Mouse (Mus musculus) midbrain, postnatal 0 days (tissue): ENCODE measurements around the gene Reck. TPM values are rescaled to one million over a fixed set of nuclear protein-coding genes. Genes with fewer than 3 reads are reported as not detected.

Source experiments
- ATAC-seq: fragments of 200-750 bp; cut with Nextera tagmentation; 2 replicates; pipeline ENCODE4 v1.8.0; 2017; ENCODE audit warnings: moderate number of reproducible peaks, mild to moderate bottlenecking, moderate TSS enrichment, moderate library complexity; ENCODE audit not compliant: low FRiP score
- DNase-seq: peaks from one replicate; pipeline ENCODE4 v3.0.0-alpha.2; 2015; ENCODE audit warnings: low spot score
- H3K27ac ChIP-seq: fragments of 300-500 bp; sonication (generic); 2 replicates; pipeline ENCODE4 v1.5.1; 2014; ENCODE audit warnings: low read depth, mild to moderate bottlenecking, low read length, mixed read lengths
- H3K27me3 ChIP-seq: fragments of 300-500 bp; sonication (generic); 2 replicates; pipeline ENCODE4 v1.6.1; 2014; ENCODE audit warnings: low read length, control low read depth, mixed read lengths; ENCODE audit not compliant: insufficient read depth
- H3K36me3 ChIP-seq: fragments of 300-500 bp; sonication (generic); 2 replicates; pipeline ENCODE4 v1.6.1; 2014; ENCODE audit warnings: low read length, control low read depth, mixed read lengths; ENCODE audit not compliant: insufficient read depth
- H3K4me1 ChIP-seq: fragments of 300-500 bp; sonication (generic); 2 replicates; pipeline ENCODE4 v1.6.1; 2014; ENCODE audit warnings: mild to moderate bottlenecking, control low read depth, antibody characterized with exemption, low read length, mixed read lengths; ENCODE audit not compliant: insufficient read depth
- H3K4me2 ChIP-seq: fragments of 300-500 bp; sonication (generic); 2 replicates; pipeline ENCODE4 v1.6.1; 2014; ENCODE audit warnings: low read depth, mild to moderate bottlenecking, low read length, mixed read lengths; ENCODE audit not compliant: poor library complexity, severe bottlenecking
- H3K4me3 ChIP-seq: fragments of 300-500 bp; sonication (generic); 2 replicates; pipeline ENCODE4 v1.5.1; 2014; ENCODE audit warnings: low read depth, mild to moderate bottlenecking, low read length, moderate library complexity
- H3K9ac ChIP-seq: fragments of 300-500 bp; sonication (generic); replicated peaks from 2 replicates; pipeline ENCODE4 v1.6.1; 2014; ENCODE audit warnings: mild to moderate bottlenecking, low read length, moderate library complexity, mixed read lengths; ENCODE audit not compliant: poor library complexity, severe bottlenecking
- H3K9me3 ChIP-seq: fragments of 300-500 bp; sonication (generic); 2 replicates; pipeline ENCODE4 v1.6.1; 2016; ENCODE audit warnings: low read length, control low read depth
- CTCF ChIP-seq: IDR thresholded peaks from 2 replicates; pipeline ENCODE4 v1.5.1; 2016; ENCODE audit warnings: antibody characterized with exemption, mild to moderate bottlenecking
- WGBS: fragments of 180-500 bp; shearing (Covaris S2); extraction: QIAGEN DNeasy Blood & Tissue Kit; methylation state at CpG from one replicate; pipeline ENCODE4 v1.1.7; 2014; 5-methylcytosine and 5-hydroxymethylcytosine counted together
- polyA plus RNA-seq: library from polyadenylated mRNA; unstranded; fragments of >200 nt; fragmentation: Nextera tagmentation; extraction: Ambion mirVana; gene quantifications from 2 replicates; pipeline ENCODE4 v1.2.1, GENCODE M21; 2015
- total RNA-seq: library from RNA; depleted of rRNA; stranded (reverse); fragments of >200 nt; gene quantifications from 2 replicates; pipeline ENCODE4 v1.2.3, GENCODE M21; 2014

The Reck gene
- total and polyA plus RNA-seq, 2 experiments from 2014 or later: 3.9 to 6.0 TPM

DNA sequence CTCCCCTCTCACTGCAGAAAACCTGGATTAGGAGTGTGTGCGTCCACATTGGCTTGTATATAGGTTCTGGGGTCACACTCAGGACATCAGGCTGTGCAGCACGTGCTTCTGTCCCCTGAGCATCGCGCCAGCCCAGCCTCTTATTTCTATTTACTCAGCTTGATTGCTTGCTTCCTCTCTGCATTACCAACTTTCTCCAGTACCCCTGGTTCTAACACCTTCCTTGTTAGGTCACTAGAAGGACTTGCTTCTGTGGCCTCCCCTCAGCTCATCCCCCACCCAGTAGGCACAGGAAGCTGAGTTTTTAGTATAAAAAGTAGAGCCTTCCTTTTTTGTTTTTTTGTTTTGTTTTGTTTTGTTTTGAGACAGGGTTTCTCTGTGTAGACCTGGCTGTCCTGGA lies 60.9 kb downstream of the Reck start:
- no peaks in the 10 kb centered on the region for H3K4me1 ChIP-seq
- no peak overlapping the region for H3K9ac ChIP-seq
- no peaks in the 10 kb centered on the region for H3K27me3 ChIP-seq
- peaks cover 24% of the 10 kb centered on the region for H3K36me3 ChIP-seq
- no peak for TF ChIP-seq CTCF
- DNase-seq (no peak), ATAC-seq (no peak)
- WGBS: 99% methylated on average over 4 of the region's 4 CpGs
- H3K27ac ChIP-seq: no peak overlapping the region
- no peaks in the 10 kb centered on the region for H3K9me3 ChIP-seq
- no peak overlapping the region for H3K4me2 ChIP-seq
- no peak overlapping the region for H3K4me3 ChIP-seq

DNA sequence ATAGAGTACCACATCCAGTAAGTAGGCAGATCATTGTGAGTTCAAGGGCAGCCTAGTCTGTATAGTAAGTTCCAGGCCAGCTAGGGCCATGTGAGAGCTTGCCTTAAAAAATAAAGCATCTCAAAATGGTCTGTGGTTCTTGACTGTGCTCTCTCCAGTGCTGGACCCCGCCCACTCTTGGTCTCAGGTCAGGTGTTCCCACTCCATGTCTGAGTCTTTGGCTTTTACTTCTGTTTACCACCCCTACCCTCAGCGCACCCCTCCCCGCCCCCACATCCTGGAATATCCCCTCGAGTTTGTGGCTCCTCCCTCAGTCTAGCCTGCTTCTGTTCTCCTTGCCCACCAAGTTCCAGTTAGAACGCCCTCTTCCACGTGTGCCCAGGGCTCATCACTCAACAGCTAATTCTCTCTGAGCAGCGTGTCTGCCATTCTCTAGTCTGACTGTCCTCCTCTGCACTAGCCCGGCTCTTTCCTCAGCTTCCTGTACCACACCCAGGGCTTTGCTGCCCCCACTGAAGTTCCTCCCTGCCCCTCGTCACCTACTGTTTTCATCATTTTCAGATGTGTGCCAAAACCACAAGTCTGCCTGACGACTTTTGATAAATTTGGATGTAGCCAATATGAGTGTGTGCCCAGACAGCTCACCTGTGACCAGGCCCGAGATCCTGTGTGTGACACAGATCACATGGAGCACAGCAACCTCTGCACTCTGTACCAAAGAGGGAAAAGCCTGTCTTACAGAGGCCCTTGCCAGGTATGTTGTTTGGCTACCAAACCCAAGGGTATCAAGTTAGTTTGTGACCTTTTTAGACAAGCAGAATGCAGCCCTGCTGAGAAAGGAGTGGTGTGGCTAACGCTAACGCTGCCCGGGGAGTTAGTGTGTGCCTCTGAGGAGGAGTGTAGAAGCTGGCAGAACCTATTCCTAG lies 61.7 kb downstream of the Reck start:
- DNase-seq (no peak), ATAC-seq (no peak)
- WGBS: 78% methylated on average over 14 of the region's 14 CpGs
- peaks cover 21% of the 10 kb centered on the region for H3K36me3 ChIP-seq
- H3K27me3 ChIP-seq: no peaks in the 10 kb centered on the region
- H3K27ac ChIP-seq: no peak overlapping the region
- H3K4me3 ChIP-seq: no peak overlapping the region
- no peaks in the 10 kb centered on the region for H3K4me1 ChIP-seq
- H3K4me2 ChIP-seq: no peak overlapping the region
- no peaks in the 10 kb centered on the region for H3K9me3 ChIP-seq
- no peak overlapping the region for H3K9ac ChIP-seq
- no peak for TF ChIP-seq CTCF

DNA sequence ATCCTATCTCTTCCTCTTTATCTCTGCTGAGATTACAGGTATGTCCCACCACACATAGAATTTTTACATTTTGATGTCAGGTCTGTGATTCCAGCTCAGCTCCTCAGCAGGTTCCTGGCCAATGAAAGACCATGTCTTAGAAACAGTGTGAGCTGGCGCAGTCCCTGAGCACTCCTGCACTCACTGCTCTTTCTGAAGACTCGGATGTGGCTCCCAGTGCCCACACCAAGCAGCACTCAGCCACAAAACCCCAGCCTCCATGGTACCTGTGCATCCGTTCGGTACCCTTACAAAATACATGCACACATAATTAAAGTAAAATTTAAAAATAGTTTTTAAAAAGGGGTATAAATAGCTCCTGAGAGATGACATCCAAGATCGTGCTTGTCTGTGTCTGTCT lies 66.0 kb downstream of the Reck start:
- Histone ChIP-seq H3K27ac (no peak overlapping the region), H3K36me3 (peaks cover 46% of the 10 kb centered on the region), H3K9ac (no peak overlapping the region), H3K4me1 (no peaks in the 10 kb centered on the region), H3K4me2 (no peak overlapping the region), H3K4me3 (no peak overlapping the region), H3K9me3 (no peaks in the 10 kb centered on the region), H3K27me3 (no peaks in the 10 kb centered on the region)
- ATAC-seq (no peak), DNase-seq (no peak)
- 92% methylated on average over 5 of the region's 5 CpGs for WGBS
- no peak for TF ChIP-seq CTCF

DNA sequence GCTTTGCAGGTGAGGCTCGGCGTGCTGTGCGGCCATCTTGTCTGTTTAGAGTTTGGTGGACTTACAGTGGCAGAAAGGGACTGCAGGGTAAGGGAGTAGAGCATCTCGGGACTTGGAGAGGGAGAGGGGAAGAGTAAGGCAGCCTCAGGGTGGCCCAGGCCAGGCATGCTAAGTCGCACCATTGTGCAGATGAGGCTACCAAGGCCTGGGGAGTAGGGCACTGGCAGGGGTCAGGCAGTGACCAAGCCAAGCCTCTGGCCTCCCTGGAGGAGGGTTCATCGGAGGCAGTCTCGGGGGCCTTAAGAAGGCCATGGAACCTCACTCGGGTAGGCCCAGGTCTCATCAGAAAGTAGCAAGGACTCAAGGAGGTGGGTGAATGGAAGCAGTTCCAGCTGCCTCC lies 67.1 kb downstream of the Reck start:
- H3K36me3 ChIP-seq: peaks cover 43% of the 10 kb centered on the region
- no peaks in the 10 kb centered on the region for H3K9me3 ChIP-seq
- H3K4me1 ChIP-seq: no peaks in the 10 kb centered on the region
- no peak overlapping the region for H3K4me2 ChIP-seq
- TF ChIP-seq CTCF: no peak
- WGBS: 91% methylated on average over 8 of the region's 8 CpGs
- DNase-seq (no peak), ATAC-seq (no peak)
- H3K4me3 ChIP-seq: no peak overlapping the region
- H3K27ac ChIP-seq: no peak overlapping the region
- no peaks in the 10 kb centered on the region for H3K27me3 ChIP-seq
- H3K9ac ChIP-seq: no peak overlapping the region

DNA sequence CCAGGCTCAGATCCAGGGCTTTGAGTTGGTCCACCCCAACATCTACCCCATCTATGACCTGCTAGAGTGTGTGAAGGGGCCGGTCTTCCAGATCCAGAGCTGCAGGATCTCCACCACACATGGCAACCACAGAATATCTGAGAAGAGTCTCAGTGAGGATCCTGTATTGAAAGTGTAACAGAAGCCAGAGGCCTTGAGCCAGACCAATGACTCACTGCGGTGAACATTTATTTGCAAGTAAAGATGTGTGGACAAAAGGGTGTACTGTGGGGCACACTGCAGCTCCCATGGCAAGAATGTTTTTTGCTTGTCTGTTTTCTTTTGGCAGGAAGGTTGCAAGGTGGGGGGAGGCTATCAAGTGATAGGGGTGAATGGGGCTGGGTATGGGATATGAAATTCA lies 72.2 kb downstream of the Reck start:
- Histone ChIP-seq H3K27ac (no peak overlapping the region), H3K4me3 (no peak overlapping the region), H3K9ac (no peak overlapping the region), H3K27me3 (no peaks in the 10 kb centered on the region), H3K4me1 (no peaks in the 10 kb centered on the region), H3K4me2 (no peak overlapping the region), H3K36me3 (peaks cover 20% of the 10 kb centered on the region), H3K9me3 (no peaks in the 10 kb centered on the region)
- no peak for TF ChIP-seq CTCF
- ATAC-seq (no peak), DNase-seq (no peak)
- WGBS: 91% methylated on average over 2 of the region's 2 CpGs

DNA sequence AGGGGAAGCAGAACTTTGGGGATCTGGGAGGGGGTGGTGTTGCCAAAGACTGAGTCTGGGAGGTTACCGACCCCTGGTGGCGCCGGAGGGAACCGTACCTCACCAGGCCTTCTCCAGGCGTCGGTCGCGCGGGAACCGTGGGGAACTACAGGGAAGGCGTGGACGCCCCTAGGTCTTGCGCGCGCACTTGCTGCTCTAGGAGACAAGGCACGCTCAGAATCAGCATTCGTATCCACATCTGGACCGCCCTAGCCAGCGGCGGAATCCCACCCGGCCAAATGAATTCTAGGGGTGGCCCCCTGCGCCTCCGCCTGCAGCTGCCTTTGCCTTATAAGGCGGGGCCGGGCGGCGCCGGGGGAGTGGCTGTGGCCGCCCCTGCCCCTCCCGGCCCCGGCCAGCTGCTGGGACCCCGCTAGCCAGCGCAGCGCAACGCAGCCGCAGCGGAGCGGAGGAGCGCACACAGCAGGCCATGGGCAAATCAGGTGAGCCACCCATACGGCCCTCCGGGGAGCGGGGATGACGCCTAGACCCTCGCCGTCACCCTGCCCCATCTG lies 82.0 kb downstream of the Reck start, which contains the start of gene Glipr2:
Gene Glipr2 (plus strand): TSS at position 110 of the 554 bp plus-strand sequence.
- H3K4me3 ChIP-seq: peak within 1 kb of the TSS; percentile 82
- H3K9me3 ChIP-seq: no peaks in the 10 kb centered on the region
- DNase-seq (peak; percentile 87), ATAC-seq (peak; percentile 88)
- WGBS: under 1% methylated on average over 44 of the region's 45 CpGs
- no peaks in the 10 kb centered on the region for H3K36me3 ChIP-seq
- peak within 1 kb of the TSS; percentile 43 for H3K27ac ChIP-seq
- peak within 1 kb of the TSS; percentile 99 for H3K4me2 ChIP-seq
- no peaks in the 10 kb centered on the region; the same call in 1 of the 2 replicates for H3K4me1 ChIP-seq
- H3K9ac ChIP-seq: peak within 1 kb of the TSS; percentile 78
- TF ChIP-seq CTCF: peak; percentile 86
- no peaks in the 10 kb centered on the region for H3K27me3 ChIP-seq
